Mouse (Mus musculus) limb, embryonic 12.5 days (tissue): ENCODE measurements around the gene Fuz. TPM values are rescaled to one million over a fixed set of nuclear protein-coding genes. Genes with fewer than 3 reads are reported as not detected.

ENCODE experiments used
- ATAC-seq: fragments of 200-750 bp; cut with Nextera tagmentation; 2 replicates; pipeline ENCODE4 v1.8.0; 2017; ENCODE audit warnings: low read depth, moderate TSS enrichment; ENCODE audit not compliant: insufficient number of reproducible peaks, insufficient read depth, low FRiP score, low TSS enrichment
- H3K27ac ChIP-seq: fragments of 300-500 bp; sonication (generic); 2 replicates; pipeline ENCODE4 v1.5.1; 2016; ENCODE audit warnings: mild to moderate bottlenecking, moderate library complexity
- H3K27me3 ChIP-seq: fragments of 300-500 bp; sonication (generic); 2 replicates; pipeline ENCODE4 v1.6.1; 2016; ENCODE audit warnings: mild to moderate bottlenecking, moderate library complexity
- H3K36me3 ChIP-seq: fragments of 300-500 bp; sonication (generic); 2 replicates; pipeline ENCODE4 v1.6.1; 2016; ENCODE audit warnings: mild to moderate bottlenecking, moderate library complexity
- H3K4me1 ChIP-seq: fragments of 300-500 bp; sonication (generic); replicated peaks from 2 replicates; pipeline ENCODE4 v1.6.1; 2016
- H3K4me2 ChIP-seq: fragments of 300-500 bp; sonication (generic); 2 replicates; pipeline ENCODE4 v1.6.1; 2016; ENCODE audit warnings: mild to moderate bottlenecking, moderate library complexity
- H3K4me3 ChIP-seq: fragments of 300-500 bp; sonication (generic); replicated peaks from 2 replicates; pipeline ENCODE4 v1.5.1; 2016; ENCODE audit warnings: mild to moderate bottlenecking
- H3K9ac ChIP-seq: fragments of 300-500 bp; sonication (generic); replicated peaks from 2 replicates; pipeline ENCODE4 v1.6.1; 2016; ENCODE audit warnings: mild to moderate bottlenecking, moderate library complexity
- H3K9me3 ChIP-seq: fragments of 300-500 bp; sonication (generic); 2 replicates; pipeline ENCODE4 v1.6.1; 2016; ENCODE audit warnings: mild to moderate bottlenecking, moderate library complexity
- WGBS: fragments of 180-500 bp; shearing (Covaris S2); methylation state at CpG from one replicate; pipeline ENCODE4 v1.1.7; 2016; 5-methylcytosine and 5-hydroxymethylcytosine counted together
- microRNA counts: library from miRNA; unstranded; fragments of <30 nt; microRNA quantifications from one replicate; lab custom pipeline; 2017
- microRNA-seq: library from miRNA; unstranded; fragments of <30 nt; microRNA quantifications from one replicate; pipeline ENCODE4, GENCODE M21; 2017
- polyA plus RNA-seq: library from polyadenylated mRNA; unstranded; fragments of >200 nt; fragmentation: Nextera tagmentation; extraction: Ambion mirVana; gene quantifications from 2 replicates; pipeline ENCODE4 v1.2.1, GENCODE M21; 2016

Gene Fuz
- polyA plus RNA-seq, 1 experiment from 2014 or later: 21.6 TPM

GRCm38 (mm10) chr7:44942904-44943303 lies 47.0 kb downstream of the Fuz start, which contains the start of gene Tsks:
Gene Tsks (plus strand): TSS chr7:44943204.
- WGBS: 77% methylated on average over 7 of the region's 7 CpGs
- no peaks in the 10 kb centered on the region for H3K9me3 ChIP-seq

GRCm38 (mm10) chr7:44949922-44950321 lies 54.0 kb downstream of the Fuz start:
- H3K36me3 ChIP-seq: no peaks in the 10 kb centered on the region
- H3K4me2 ChIP-seq: no peak overlapping the region
- no peaks in the 10 kb centered on the region for H3K9me3 ChIP-seq
- peaks cover 10% of the 10 kb centered on the region for H3K4me1 ChIP-seq
- no peak for ATAC-seq
- WGBS: 63% methylated on average over 6 of the region's 6 CpGs
- H3K4me3 ChIP-seq: no peak overlapping the region
- H3K27me3 ChIP-seq: peaks cover 42% of the 10 kb centered on the region
- no peak overlapping the region for H3K27ac ChIP-seq
- H3K9ac ChIP-seq: no peak overlapping the region

More at GRCm38 (mm10) chr7:44942904-44943303, 47.0 kb downstream of the Fuz start, which contains the start of gene Tsks:
- no peaks in the 10 kb centered on the region for H3K4me1 ChIP-seq
- no peaks in the 10 kb centered on the region for H3K36me3 ChIP-seq
- H3K27ac ChIP-seq: no peak within 1 kb of the TSS
- no peak within 1 kb of the TSS for H3K4me3 ChIP-seq
- H3K27me3 ChIP-seq: no peaks in the 10 kb centered on the region; the same call in none of the 2 replicates
- ATAC-seq: no peak
- H3K4me2 ChIP-seq: no peak within 1 kb of the TSS
- H3K9ac ChIP-seq: no peak within 1 kb of the TSS

GRCm38 (mm10) chr7:44951960-44952359 lies 56.1 kb downstream of the Fuz start:
- Histone ChIP-seq H3K27me3 (peaks cover 42% of the 10 kb centered on the region), H3K4me3 (peak overlapping the region; percentile 42), H3K4me1 (peaks cover 10% of the 10 kb centered on the region), H3K27ac (no peak overlapping the region), H3K9ac (peak overlapping the region; percentile 42; the same call in 1 of the 2 replicates), H3K36me3 (no peaks in the 10 kb centered on the region), H3K9me3 (no peaks in the 10 kb centered on the region), H3K4me2 (peak overlapping the region; percentile 72)
- 0 out of 2 replicates have a peak, but pooled peaks have one; percentile 59 for ATAC-seq
- WGBS: 2% methylated on average over 10 of the region's 10 CpGs

MicroRNAs within 50 kb of the gene (microRNA counts, 519-probe panel; counts per million panel counts)
- microRNA mmu-miR-707 (lab: Ali Mortazavi, UCI): not detected

Small RNAs within 50 kb of the gene (microRNA-seq; reads per million reads assigned to microRNA genes)
- not detected for gene Mir707

Other genes starting within 250 kb of the Fuz start
- gene Myh14, start 225.2 kb upstream of the Fuz start, polyA plus RNA-seq: 3.2 and 4.2 TPM in 2 replicates
- not detected in 2 replicates for gene Izumo2, start 187.3 kb upstream of the Fuz start, polyA plus RNA-seq
- gene Vrk3, start 147.7 kb upstream of the Fuz start, polyA plus RNA-seq: 36.2 and 36.8 TPM in 2 replicates
- 2.6 and 3.3 TPM in 2 replicates for gene Zfp473, start 145.0 kb upstream of the Fuz start, polyA plus RNA-seq
- gene Nup62, start 80.0 kb upstream of the Fuz start, polyA plus RNA-seq: 105 and 114 TPM in 2 replicates
- gene Il4i1, start 79.7 kb upstream of the Fuz start, polyA plus RNA-seq: 1.5 and 2.5 TPM in 2 replicates
- gene Atf5, start 79.4 kb upstream of the Fuz start, polyA plus RNA-seq: 3.7 and 4.1 TPM in 2 replicates
- 106 and 110 TPM in 2 replicates for gene Akt1s1, start 47.1 kb upstream of the Fuz start, polyA plus RNA-seq
- gene Tbc1d17, start 47.0 kb upstream of the Fuz start, polyA plus RNA-seq: 84.7 and 96.2 TPM in 2 replicates
- 35.5 and 37.3 TPM in 2 replicates for gene Pnkp, start 38.9 kb upstream of the Fuz start, polyA plus RNA-seq
- 615 and 666 TPM in 2 replicates for gene Ptov1, start 26.3 kb upstream of the Fuz start, polyA plus RNA-seq
- 116 and 127 TPM in 2 replicates for gene Med25, start 3.4 kb upstream of the Fuz start, polyA plus RNA-seq
- gene Ap2a1, start 33.4 kb downstream of the Fuz start, polyA plus RNA-seq: 74.2 and 77.6 TPM in 2 replicates
- gene Tsks, start 47.1 kb downstream of the Fuz start, polyA plus RNA-seq: 0.11 TPM in 1 of 2 replicates, not detected in the other
- gene Cpt1c, start 78.8 kb downstream of the Fuz start, polyA plus RNA-seq: 27.8 and 29.9 TPM in 2 replicates
- 704 and 706 TPM in 2 replicates for gene Prmt1, start 90.5 kb downstream of the Fuz start, polyA plus RNA-seq
- gene Irf3, start 101.6 kb downstream of the Fuz start, polyA plus RNA-seq: 90.9 and 97.2 TPM in 2 replicates
- gene Bcl2l12, start 102.6 kb downstream of the Fuz start, polyA plus RNA-seq: 87.3 and 96.8 TPM in 2 replicates
- gene Scaf1, start 120.3 kb downstream of the Fuz start, polyA plus RNA-seq: 42.1 and 46.9 TPM in 2 replicates
- 20.8 and 21.4 TPM in 2 replicates for gene Rras, start 121.9 kb downstream of the Fuz start, polyA plus RNA-seq
- gene Prr12, start 156.8 kb downstream of the Fuz start, polyA plus RNA-seq: 15.0 and 16.2 TPM in 2 replicates
- 60.6 and 69.7 TPM in 2 replicates for gene Nosip, start 166.3 kb downstream of the Fuz start, polyA plus RNA-seq
- gene Prrg2, start 166.6 kb downstream of the Fuz start, polyA plus RNA-seq: 21.2 and 21.7 TPM in 2 replicates
- 261 and 271 TPM in 2 replicates for gene Rcn3, start 196.1 kb downstream of the Fuz start, polyA plus RNA-seq
- 12.3 and 13.4 TPM in 2 replicates for gene Fcgrt, start 207.8 kb downstream of the Fuz start, polyA plus RNA-seq
- gene Rps11, start 228.4 kb downstream of the Fuz start, polyA plus RNA-seq: 1,572 and 1,576 TPM in 2 replicates
- 1,352 and 1,447 TPM in 2 replicates for gene Rpl13a, start 232.7 kb downstream of the Fuz start, polyA plus RNA-seq
- gene Gm45713, start 240.2 kb downstream of the Fuz start, polyA plus RNA-seq: 0.32 TPM in 1 of 2 replicates, not detected in the other
- 0.71 and 0.83 TPM in 2 replicates for gene Flt3l, start 240.4 kb downstream of the Fuz start, polyA plus RNA-seq